Mouse (Mus musculus): ENCODE results near the gene Dnah2.

DNA sequence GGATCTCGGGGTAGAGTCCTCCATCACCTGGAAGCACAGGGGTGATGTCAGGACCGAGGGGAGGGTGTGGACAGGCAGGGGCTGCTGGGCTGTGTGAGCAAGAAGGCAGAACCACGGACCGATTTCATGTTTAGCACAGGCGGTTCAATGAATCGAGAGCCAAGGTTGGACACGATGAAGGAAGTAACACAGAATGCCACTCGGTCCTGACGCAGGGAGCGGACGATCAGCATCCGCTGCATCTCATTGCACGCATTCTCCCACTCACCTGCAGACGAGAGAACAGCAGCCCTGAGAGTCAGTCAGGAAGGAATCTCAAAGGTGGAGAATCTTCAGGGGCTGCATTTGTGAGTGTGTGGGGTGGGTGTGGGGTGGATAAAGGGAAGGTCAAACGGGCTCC, 118.3 kb downstream of the Dnah2 start:
- TF ChIP-seq CTCF (IDR thresholded peaks at IDR 0.05) (no peak), EP300 (IDR thresholded peaks at IDR 0.05) (no peak)

All from lung, postnatal 0 days (tissue).